Mouse (Mus musculus) intestine, postnatal 0 days (tissue): Measurements from ENCODE around the gene Insrr. TPM values are rescaled to one million over a fixed set of nuclear protein-coding genes. Genes with fewer than 3 reads are reported as not detected.
A peak's percentile ranks its signal among the peaks of the same experiment; 100 is the strongest.
"Not testable (repeated sequence)": the region's sequence is repeated elsewhere in the genome, so short reads cannot be mapped to it uniquely, and the experiment has no call there.

ENCODE experiments used
- ATAC-seq: fragments of 200-750 bp; cut with Nextera tagmentation; 2 replicates; pipeline ENCODE4 v1.8.0; 2017; ENCODE audit warnings: mild to moderate bottlenecking, moderate TSS enrichment, moderate library complexity
- H3K27ac ChIP-seq: fragments of 300-500 bp; sonication (generic); 2 replicates; pipeline ENCODE4 v1.5.1; 2014; ENCODE audit warnings: mild to moderate bottlenecking, low read depth, low read length, moderate library complexity
- H3K27me3 ChIP-seq: fragments of 300-500 bp; sonication (generic); replicated peaks from 2 replicates; pipeline ENCODE4 v1.6.1; 2014; ENCODE audit warnings: low read length, mixed read lengths; ENCODE audit not compliant: control insufficient read depth, insufficient read depth
- H3K36me3 ChIP-seq: fragments of 300-500 bp; sonication (generic); 2 replicates; pipeline ENCODE4 v1.6.1; 2014; ENCODE audit warnings: mild to moderate bottlenecking, moderate library complexity; ENCODE audit not compliant: control insufficient read depth, insufficient read depth
- H3K4me1 ChIP-seq: fragments of 300-500 bp; sonication (generic); replicated peaks from 2 replicates; pipeline ENCODE4 v1.6.1; 2014; ENCODE audit warnings: antibody characterized with exemption, low read length, mixed read lengths; ENCODE audit not compliant: control insufficient read depth, insufficient read depth
- H3K4me2 ChIP-seq: fragments of 300-500 bp; sonication (generic); replicated peaks from 2 replicates; pipeline ENCODE4 v1.6.1; 2014; ENCODE audit warnings: low read depth, mild to moderate bottlenecking, moderate library complexity
- H3K4me3 ChIP-seq: fragments of 300-500 bp; sonication (generic); 2 replicates; pipeline ENCODE4 v1.5.1; 2014; ENCODE audit warnings: low read depth, low read length
- H3K9ac ChIP-seq: fragments of 300-500 bp; sonication (generic); 2 replicates; pipeline ENCODE4 v1.6.1; 2014; ENCODE audit warnings: mild to moderate bottlenecking, low read depth, low read length
- H3K9me3 ChIP-seq: fragments of 300-500 bp; sonication (generic); 2 replicates; pipeline ENCODE4 v1.6.1; 2016; ENCODE audit warnings: mixed run types; ENCODE audit not compliant: control insufficient read depth
- CTCF ChIP-seq: sonication (generic); IDR thresholded peaks from 2 replicates; pipeline ENCODE4 v1.5.1; 2016; ENCODE audit warnings: low read depth, mild to moderate bottlenecking, control low read depth, antibody characterized with exemption, moderate library complexity
- WGBS: fragments of 180-500 bp; shearing (Covaris S2); extraction: QIAGEN DNeasy Blood & Tissue Kit; methylation state at CpG from one replicate; pipeline ENCODE4 v1.1.7; 2014; 5-methylcytosine and 5-hydroxymethylcytosine counted together
- polyA plus RNA-seq: library from polyadenylated mRNA; unstranded; fragments of >200 nt; fragmentation: Nextera tagmentation; extraction: Ambion mirVana; gene quantifications from 2 replicates; pipeline ENCODE4 v1.2.1, GENCODE M21; 2015

Insrr gene
- polyA plus RNA-seq, 1 experiment from 2014 or later: 0.05 TPM

DNA sequence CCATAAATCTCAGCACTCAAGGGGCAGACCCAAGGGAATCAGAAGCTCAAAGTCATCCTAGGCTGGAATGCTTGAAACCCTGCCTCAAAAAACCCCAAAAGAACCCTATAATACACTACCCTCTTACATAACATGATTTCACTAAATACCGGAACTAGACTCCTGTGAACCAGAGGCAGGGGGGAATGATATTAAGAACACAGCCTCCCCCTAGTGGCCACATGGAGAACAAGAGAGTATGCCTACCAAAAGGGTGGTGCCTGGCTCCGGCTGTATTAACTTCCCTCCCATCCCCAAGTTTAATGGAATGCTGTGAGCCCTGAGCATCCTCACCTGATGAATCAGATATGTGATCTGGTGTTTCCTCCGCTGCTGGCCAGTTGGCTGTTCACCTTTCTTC lies 63.1 kb downstream of the Insrr start:
- H3K9ac ChIP-seq: no peak overlapping the region
- H3K4me3 ChIP-seq: no peak overlapping the region
- TF ChIP-seq CTCF: peak; percentile 86
- H3K36me3 ChIP-seq: peaks cover 61% of the 10 kb centered on the region
- H3K4me2 ChIP-seq: no peak overlapping the region
- peak; percentile 36; the same call in 1 of the 2 replicates for ATAC-seq
- H3K27me3 ChIP-seq: no peaks in the 10 kb centered on the region
- no peaks in the 10 kb centered on the region for H3K4me1 ChIP-seq
- no peak overlapping the region for H3K27ac ChIP-seq
- WGBS: 28% methylated on average over 3 of the region's 3 CpGs
- H3K9me3 ChIP-seq: no peaks in the 10 kb centered on the region

DNA sequence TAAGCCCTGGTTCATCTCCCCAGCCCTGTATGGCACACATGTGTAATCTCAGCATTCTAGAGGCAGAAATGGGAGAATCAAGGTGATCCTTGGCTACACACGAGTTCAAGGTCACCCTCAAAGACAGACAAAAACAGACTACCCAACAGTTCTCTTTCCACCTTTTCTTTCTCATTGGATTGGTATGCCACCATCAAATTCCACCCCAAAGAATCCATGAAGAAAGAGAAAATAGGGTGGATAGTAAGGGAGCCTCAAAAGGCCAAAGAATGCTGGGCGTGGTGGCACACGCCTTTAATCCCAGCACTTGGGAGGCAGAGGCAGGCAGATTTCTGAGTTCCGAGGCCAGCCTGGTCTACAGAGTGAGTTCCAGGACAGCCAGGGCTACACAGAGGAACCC lies 67.4 kb downstream of the Insrr start:
- not testable (repeated sequence) for H3K9me3 ChIP-seq, H3K4me3 ChIP-seq, ATAC-seq, H3K27ac ChIP-seq, H3K4me1 ChIP-seq, H3K9ac ChIP-seq, H3K4me2 ChIP-seq, H3K27me3 ChIP-seq
- peaks cover 73% of the 10 kb centered on the region for H3K36me3 ChIP-seq
- 93% methylated on average over 4 of the region's 4 CpGs for WGBS

Other genes starting within 250 kb of the Insrr start
- gene Arhgef11, start 179.4 kb upstream of the Insrr start, polyA plus RNA-seq: 6.5 and 7.6 TPM in 2 replicates
- 0.23 and 0.34 TPM in 2 replicates for gene Lrrc71, start 48.3 kb upstream of the Insrr start, polyA plus RNA-seq
- 0.16 and 0.18 TPM in 2 replicates for gene Ntrk1, start 1.8 kb upstream of the Insrr start, polyA plus RNA-seq
- gene Pear1, start 27.4 kb downstream of the Insrr start, polyA plus RNA-seq: 7.7 and 10.1 TPM in 2 replicates
- gene Sh2d2a, start 49.8 kb downstream of the Insrr start, polyA plus RNA-seq: 0.17 and 0.47 TPM in 2 replicates
- gene Prcc, start 88.7 kb downstream of the Insrr start, polyA plus RNA-seq: 7.9 and 8.0 TPM in 2 replicates
- 93.8 and 107 TPM in 2 replicates for gene Hdgf, start 109.4 kb downstream of the Insrr start, polyA plus RNA-seq
- gene Mrpl24, start 122.6 kb downstream of the Insrr start, polyA plus RNA-seq: 74.9 and 79.5 TPM in 2 replicates
- gene Isg20l2, start 133.4 kb downstream of the Insrr start, polyA plus RNA-seq: 13.9 and 14.1 TPM in 2 replicates
- 5.8 and 6.1 TPM in 2 replicates for gene Rrnad1, start 133.8 kb downstream of the Insrr start, polyA plus RNA-seq
- 0.81 and 1.9 TPM in 2 replicates for gene Crabp2, start 151.7 kb downstream of the Insrr start, polyA plus RNA-seq
- 9.2 and 9.5 TPM in 2 replicates for gene Nes, start 174.1 kb downstream of the Insrr start, polyA plus RNA-seq
- 0.17 and 0.24 TPM in 2 replicates for gene Bcan, start 203.3 kb downstream of the Insrr start, polyA plus RNA-seq
- gene Hapln2, start 230.6 kb downstream of the Insrr start, polyA plus RNA-seq: not detected in 2 replicates
- 13.6 and 16.8 TPM in 2 replicates for gene Gpatch4, start 246.2 kb downstream of the Insrr start, polyA plus RNA-seq